Comparison of ENCODE assay signal across 17 mouse cellular contexts in the genomic region with DNA sequence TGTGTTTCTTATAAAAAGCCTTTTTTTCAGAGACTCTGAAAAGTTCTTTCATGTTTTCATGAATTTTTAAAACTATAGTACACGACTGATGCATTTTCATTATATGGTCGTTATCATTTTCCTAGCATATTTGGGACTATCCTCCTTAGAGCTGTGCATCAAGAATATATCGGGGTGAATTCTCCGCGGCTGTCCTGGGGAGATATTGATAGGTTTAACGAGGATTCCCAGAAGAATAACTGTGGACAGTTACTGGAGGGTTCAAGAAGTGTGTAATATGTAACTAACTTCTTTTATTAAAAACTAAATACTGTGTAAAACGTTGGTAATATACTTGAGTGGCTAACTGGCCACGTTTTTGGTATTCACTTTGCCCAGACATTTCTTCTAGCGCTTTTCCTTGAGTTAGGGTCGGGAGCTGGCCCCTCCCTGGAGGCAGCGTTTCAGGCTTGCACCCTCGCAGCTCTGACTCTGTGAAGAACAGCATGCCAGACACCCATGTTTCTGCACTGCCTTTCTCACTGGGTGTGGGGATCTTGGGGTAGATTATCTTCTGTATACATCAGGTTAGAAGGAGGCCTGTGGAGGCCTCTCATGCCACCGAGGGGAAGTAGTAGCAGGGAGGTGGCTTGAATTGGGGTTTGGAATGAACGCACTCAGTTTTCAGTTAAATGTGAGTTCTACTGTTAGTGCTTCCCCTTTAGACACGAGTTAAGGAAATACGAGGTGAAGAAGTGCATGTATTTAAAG. TPM values are rescaled to one million over a fixed set of nuclear protein-coding genes. Genes with fewer than 3 reads are reported as not detected.
DNase-seq lines count a peak whose midpoint lies in the region; ATAC-seq lines count a peak whose summit lies in the region.
"Had no signal": no experiment of that assay in that cellular context is flagged by ENCODE, and none has a peak within 500 bp of the region (broad histone marks: within the 10 kb centered on the region; RNA-seq: fewer than 3 reads in every experiment).

No protein-coding gene starts in this region.

- H3K4me1 ChIP-seq in liver, embryonic 13.5 days (replicated peaks), result peaks cover 97% of the 10 kb centered on the region
- H3K4me1 ChIP-seq in forebrain, embryonic 12.5 days, result 0 out of 2 replicates have a peak, but pooled peaks cover under 1% of the 10 kb centered on the region
- no peaks in the 10 kb centered on the region for H3K4me1 ChIP-seq in hindbrain, embryonic 11.5 days (replicated peaks; ENCODE audit: control insufficient read depth, insufficient read depth, low read length)
- H3K4me1 ChIP-seq: midbrain, embryonic 10.5 days had no signal

- peak overlapping the region; percentile 94 for H3K27ac ChIP-seq in liver, embryonic 13.5 days
- H3K27ac ChIP-seq in forebrain, embryonic 12.5 days, result no peak overlapping the region
- H3K27ac ChIP-seq in hindbrain, embryonic 11.5 days (ENCODE audit: low read depth, low read length), result no peak overlapping the region
- H3K27ac ChIP-seq: embryonic facial prominence, embryonic 15.5 days; midbrain, embryonic 10.5 days had no signal

- no peaks in the 10 kb centered on the region for H3K9me3 ChIP-seq in liver, embryonic 13.5 days (replicated peaks)
- no peaks in the 10 kb centered on the region for H3K9me3 ChIP-seq in forebrain, embryonic 12.5 days
- H3K9me3 ChIP-seq in hindbrain, embryonic 11.5 days (ENCODE audit: control insufficient read depth, low read length), result no peaks in the 10 kb centered on the region
- H3K9me3 ChIP-seq: embryonic facial prominence, embryonic 15.5 days; heart, embryonic 12.5 days; midbrain, embryonic 10.5 days had no signal

- H3K4me2 ChIP-seq in liver, embryonic 13.5 days, result peak overlapping the region; percentile 75
- no peak overlapping the region for H3K4me2 ChIP-seq in forebrain, embryonic 12.5 days
- no peak overlapping the region for H3K4me2 ChIP-seq in hindbrain, embryonic 11.5 days (replicated peaks; ENCODE audit: low read depth, low read length)
- H3K4me2 ChIP-seq: embryonic facial prominence, embryonic 15.5 days; heart, embryonic 12.5 days had no signal

- WGBS in liver, embryonic 13.5 days (ENCODE audit: insufficient replicate concordance), result 16% methylated on average over 16 of the region's 16 CpGs
- 87% methylated on average over 16 of the region's 16 CpGs for WGBS in forebrain, embryonic 12.5 days
- 90% methylated on average over 16 of the region's 16 CpGs for WGBS in hindbrain, embryonic 11.5 days

- H3K9ac ChIP-seq in liver, embryonic 13.5 days, result peak overlapping the region; percentile 70
- H3K9ac ChIP-seq in forebrain, embryonic 12.5 days, result no peak overlapping the region
- H3K9ac ChIP-seq in hindbrain, embryonic 11.5 days (ENCODE audit: low read depth, low read length), result no peak overlapping the region
- H3K9ac ChIP-seq: embryonic facial prominence, embryonic 15.5 days; heart, embryonic 12.5 days had no signal

- peak; percentile 76 for ATAC-seq in erythroblast, adult 5-6 weeks (replicated peaks; ENCODE audit: low FRiP score, poor library complexity, severe bottlenecking)
- peak; percentile 91 for ATAC-seq in liver, embryonic 13.5 days (ENCODE audit: low read depth)
- ATAC-seq in monocyte, adult 5-6 weeks (replicated peaks; ENCODE audit: insufficient number of reproducible peaks, low FRiP score, low TSS enrichment, poor library complexity, severe bottlenecking), result peak; percentile 51
- ATAC-seq in forebrain, embryonic 12.5 days (ENCODE audit: low FRiP score), result no peak
- ATAC-seq in hindbrain, embryonic 11.5 days (ENCODE audit: low FRiP score), result no peak

- peak; percentile 29 to 39 for DNase-seq in spleen, postnatal 36 days (ENCODE audit: low spot score in 2 of 2)
- no peak for DNase-seq in spleen, postnatal 10 days (ENCODE audit: low spot score in 2 of 2)
- peak; percentile 73 for DNase-seq in liver, embryonic 13.5 days
- DNase-seq in urinary bladder, adult 18-20 months (ENCODE audit: low spot score in 2 of 2), result no peak
- DNase-seq in hindbrain, embryonic 11.5 days (ENCODE audit: low spot score), result no peak
- DNase-seq: adrenal gland, adult 8-10 months; gastrocnemius, postnatal 36 days; heart, postnatal 4 days; kidney, adult 2 months; lung, adult 2 months had no signal

- H3K27me3 ChIP-seq in liver, embryonic 13.5 days, result no peaks in the 10 kb centered on the region
- no peaks in the 10 kb centered on the region for H3K27me3 ChIP-seq in forebrain, embryonic 12.5 days
- no peaks in the 10 kb centered on the region for H3K27me3 ChIP-seq in hindbrain, embryonic 11.5 days (ENCODE audit: control insufficient read depth, insufficient read depth, low read length)
- H3K27me3 ChIP-seq: embryonic facial prominence, embryonic 15.5 days; heart, embryonic 12.5 days had no signal

- H3K4me3 ChIP-seq in liver, embryonic 13.5 days (replicated peaks), result peak overlapping the region; percentile 51
- no peak overlapping the region for H3K4me3 ChIP-seq in forebrain, embryonic 12.5 days (replicated peaks)
- H3K4me3 ChIP-seq in hindbrain, embryonic 11.5 days (ENCODE audit: low read depth, low read length), result no peak overlapping the region
- H3K4me3 ChIP-seq: embryonic facial prominence, embryonic 15.5 days; heart, embryonic 12.5 days; midbrain, embryonic 10.5 days; myocyte had no signal

- H3K36me3 ChIP-seq in liver, embryonic 13.5 days, result peaks cover 39% of the 10 kb centered on the region
- H3K36me3 ChIP-seq in forebrain, embryonic 12.5 days (replicated peaks), result peaks cover 12% of the 10 kb centered on the region; the same call in 1 of the 2 replicates
- H3K36me3 ChIP-seq in hindbrain, embryonic 11.5 days (ENCODE audit: control insufficient read depth, insufficient read depth, low read length), result no peaks in the 10 kb centered on the region
- H3K36me3 ChIP-seq: embryonic facial prominence, embryonic 15.5 days had no signal

RNA-seq across cellular contexts. Expression of gene Vrk1, which starts 16.5 kb away (rescaled TPM):
- total RNA-seq in erythroblast, adult 5-6 weeks (2015; ENCODE audit: low replicate concordance), result 13.8 and 37.2 TPM in 2 replicates
- 38.2 and 50.0 TPM in 2 replicates for total RNA-seq in erythroblast, adult 5-6 weeks (2017; ENCODE audit: low replicate concordance)
- 127 and 146 TPM in 2 replicates for polyA plus RNA-seq in liver, embryonic 13.5 days (2015; fragmentation: Nextera tagmentation; extraction: Ambion mirVana)
- 66.1 to 119 TPM (median 109 TPM) in 3 replicates for total RNA-seq in monocyte, adult 5-6 weeks (2017)
- polyA plus RNA-seq in forebrain, embryonic 12.5 days (2016; fragmentation: Nextera tagmentation; extraction: Ambion mirVana), result 97.7 and 106 TPM in 2 replicates
- 90.3 and 92.3 TPM in 2 replicates for polyA plus RNA-seq in hindbrain, embryonic 11.5 days (2014; fragmentation: Nextera tagmentation; extraction: Ambion mirVana)

Comparison
In these comparisons a context has a peak if more than half of its experiments do, and no peak if none do; other contexts are left out.
1. DNase-seq: peak in spleen, postnatal 36 days (2 of 2) and liver, embryonic 13.5 days (single experiment); none in spleen, postnatal 10 days (0 of 2), urinary bladder, adult 18-20 months (0 of 2) and hindbrain, embryonic 11.5 days (single experiment).
2. ATAC-seq: peak in erythroblast, adult 5-6 weeks (single experiment), liver, embryonic 13.5 days (single experiment) and monocyte, adult 5-6 weeks (single experiment); none in forebrain, embryonic 12.5 days (single experiment) and hindbrain, embryonic 11.5 days (single experiment).